Mouse (Mus musculus): Measurements from ENCODE around the gene Pomp. TPM values are rescaled to one million over a fixed set of nuclear protein-coding genes. Genes with fewer than 3 reads are reported as not detected.

The Pomp gene
- 492 and 500 TPM in 2 replicates for polyA plus RNA-seq (2015; fragmentation: Nextera tagmentation; extraction: Ambion mirVana)

DNA sequence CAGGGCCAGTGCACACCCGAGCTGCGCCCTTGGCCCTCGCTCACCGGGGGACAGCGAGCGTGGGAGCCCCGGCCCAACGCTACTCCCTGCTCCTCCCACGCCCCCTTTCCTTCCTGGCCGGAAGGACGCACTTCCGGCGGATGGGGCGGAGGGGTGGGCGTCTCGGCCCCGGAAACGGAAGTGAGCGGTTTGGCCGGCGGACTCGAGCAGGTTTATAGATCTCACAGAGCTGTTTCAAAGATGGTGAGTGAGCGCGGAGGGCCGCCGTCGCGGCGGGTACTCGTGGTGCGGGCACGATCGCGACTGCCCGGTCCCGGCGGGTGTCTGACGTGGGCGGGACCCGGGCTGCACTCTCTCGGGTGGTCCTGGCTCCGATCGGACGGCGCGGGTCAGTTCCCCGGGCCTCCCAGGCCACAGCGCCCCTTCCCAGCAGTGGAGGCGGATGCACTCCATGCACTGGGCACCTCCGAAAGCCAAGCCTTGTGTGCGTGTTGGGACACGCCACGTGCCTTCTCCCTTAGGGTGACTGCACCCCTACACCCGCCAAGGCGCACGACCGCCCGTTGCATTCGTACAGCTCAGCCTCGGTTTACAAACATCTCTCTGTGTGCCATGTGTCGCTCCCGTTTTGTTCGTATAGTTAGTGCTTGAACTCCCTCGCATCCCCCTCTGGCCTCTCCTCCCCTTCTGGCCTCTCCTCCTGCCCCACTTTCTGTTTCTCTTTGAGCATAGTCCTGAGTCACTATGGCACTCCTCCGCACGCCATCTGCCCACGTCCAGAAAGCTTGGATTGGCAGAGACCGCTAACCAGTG is at the start of gene Pomp:
Gene Pomp (plus strand): TSS at position 13 of the 813 bp plus-strand sequence.
- Histone ChIP-seq H3K9ac (ENCODE audit: low read depth, low read length) (peak within 1 kb of the TSS; percentile 76), H3K9me3 (ENCODE audit: control insufficient read depth) (no peaks in the 10 kb centered on the region), H3K4me2 (replicated peaks; ENCODE audit: low read depth) (peak within 1 kb of the TSS; percentile 83), H3K4me3 (ENCODE audit: low read depth, low read length) (peak within 1 kb of the TSS; percentile 94), H3K27me3 (replicated peaks; ENCODE audit: control insufficient read depth, insufficient read depth, low read length) (no peaks in the 10 kb centered on the region), H3K27ac (ENCODE audit: low read depth, low read length) (peak within 1 kb of the TSS; percentile 93), H3K4me1 (replicated peaks; ENCODE audit: control insufficient read depth, insufficient read depth, low read length) (no peaks in the 10 kb centered on the region), H3K36me3 (ENCODE audit: control insufficient read depth, insufficient read depth) (peaks cover 33% of the 10 kb centered on the region)
- ATAC-seq: peak; percentile 90
- WGBS: under 1% methylated on average over 68 of the region's 68 CpGs
- TF ChIP-seq CTCF (IDR thresholded peaks at IDR 0.05; ENCODE audit: low read depth): peak; percentile 32; the same call in 1 of the 2 replicates

DNA sequence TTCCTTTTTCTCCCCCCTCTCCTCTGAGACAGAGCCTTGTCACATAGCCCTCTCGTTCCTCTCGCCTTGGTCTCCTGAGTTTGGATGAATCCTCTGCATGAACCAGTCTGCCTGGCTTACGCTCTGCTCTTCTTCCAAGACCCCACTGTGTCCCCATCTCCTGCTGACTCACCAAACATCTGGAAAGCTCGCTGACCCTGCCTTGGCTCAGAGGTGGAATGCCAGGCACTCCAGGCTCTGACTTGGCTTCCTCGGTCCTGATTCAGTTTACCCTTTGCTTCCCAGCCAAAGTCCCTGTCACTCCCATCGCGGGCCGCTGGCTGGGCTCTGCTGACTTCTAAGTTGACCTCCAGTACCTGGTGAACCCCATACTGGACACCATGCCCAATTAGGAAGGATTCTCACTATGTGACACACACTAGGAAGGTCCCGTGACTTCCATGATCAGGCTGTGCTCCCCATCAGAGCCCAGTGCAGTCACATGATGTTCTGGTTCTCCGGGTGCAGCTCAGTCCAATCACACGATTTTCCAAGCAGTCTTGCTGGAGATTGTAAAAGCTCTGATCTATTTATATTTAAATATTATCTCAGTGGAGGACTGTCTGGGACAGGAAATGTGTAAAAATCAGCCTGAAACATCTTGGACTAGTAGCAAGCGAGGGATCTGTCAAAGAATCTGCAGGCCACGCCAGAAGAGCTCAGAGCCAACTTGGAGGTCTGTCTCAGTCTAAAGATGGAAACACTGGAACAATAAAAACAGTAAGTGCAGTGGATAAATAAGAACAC is 47.8 kb upstream of the Pomp start:
- H3K4me1 ChIP-seq (replicated peaks; ENCODE audit: control insufficient read depth, insufficient read depth, low read length): no peaks in the 10 kb centered on the region
- no peak overlapping the region for H3K4me3 ChIP-seq (ENCODE audit: low read depth, low read length)
- no peak for TF ChIP-seq CTCF (IDR thresholded peaks at IDR 0.05; ENCODE audit: low read depth)
- H3K27me3 ChIP-seq (replicated peaks; ENCODE audit: control insufficient read depth, insufficient read depth, low read length): no peaks in the 10 kb centered on the region
- no peak overlapping the region for H3K4me2 ChIP-seq (replicated peaks; ENCODE audit: low read depth)
- H3K36me3 ChIP-seq (ENCODE audit: control insufficient read depth, insufficient read depth): no peaks in the 10 kb centered on the region
- H3K27ac ChIP-seq (ENCODE audit: low read depth, low read length): no peak overlapping the region
- 66% methylated on average over 13 of the region's 13 CpGs for WGBS
- H3K9ac ChIP-seq (ENCODE audit: low read depth, low read length): no peak overlapping the region
- no peaks in the 10 kb centered on the region for H3K9me3 ChIP-seq (ENCODE audit: control insufficient read depth)
- ATAC-seq: no peak

DNA sequence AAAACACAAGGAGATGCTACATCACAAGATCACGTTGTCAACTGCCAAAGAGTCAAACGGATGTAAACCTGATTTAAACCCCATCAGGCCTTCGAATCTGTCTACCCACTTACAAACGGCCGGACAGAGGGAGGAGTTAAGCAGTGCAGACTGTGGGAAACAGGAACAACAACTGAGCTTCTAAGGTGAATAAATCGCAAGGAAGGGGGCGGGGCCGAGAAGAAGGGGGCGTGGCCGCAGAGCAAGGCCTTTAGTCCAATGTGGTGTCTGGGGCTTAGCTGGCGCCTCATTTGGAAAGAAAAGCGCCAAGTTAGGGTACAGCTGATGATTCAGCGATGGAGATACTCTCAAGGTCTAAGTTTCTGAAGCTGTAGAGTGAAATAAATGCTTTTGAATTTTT is 45.3 kb upstream of the Pomp start:
- Histone ChIP-seq H3K27ac (ENCODE audit: low read depth, low read length) (no peak overlapping the region), H3K4me2 (replicated peaks; ENCODE audit: low read depth) (no peak overlapping the region), H3K27me3 (replicated peaks; ENCODE audit: control insufficient read depth, insufficient read depth, low read length) (no peaks in the 10 kb centered on the region), H3K36me3 (ENCODE audit: control insufficient read depth, insufficient read depth) (no peaks in the 10 kb centered on the region), H3K9ac (ENCODE audit: low read depth, low read length) (no peak overlapping the region), H3K4me1 (replicated peaks; ENCODE audit: control insufficient read depth, insufficient read depth, low read length) (no peaks in the 10 kb centered on the region), H3K9me3 (ENCODE audit: control insufficient read depth) (peaks cover 4% of the 10 kb centered on the region; the same call in 1 of the 2 replicates), H3K4me3 (ENCODE audit: low read depth, low read length) (no peak overlapping the region)
- no peak for ATAC-seq
- WGBS: 78% methylated on average over 13 of the region's 13 CpGs
- no peak for TF ChIP-seq CTCF (IDR thresholded peaks at IDR 0.05; ENCODE audit: low read depth)

DNA sequence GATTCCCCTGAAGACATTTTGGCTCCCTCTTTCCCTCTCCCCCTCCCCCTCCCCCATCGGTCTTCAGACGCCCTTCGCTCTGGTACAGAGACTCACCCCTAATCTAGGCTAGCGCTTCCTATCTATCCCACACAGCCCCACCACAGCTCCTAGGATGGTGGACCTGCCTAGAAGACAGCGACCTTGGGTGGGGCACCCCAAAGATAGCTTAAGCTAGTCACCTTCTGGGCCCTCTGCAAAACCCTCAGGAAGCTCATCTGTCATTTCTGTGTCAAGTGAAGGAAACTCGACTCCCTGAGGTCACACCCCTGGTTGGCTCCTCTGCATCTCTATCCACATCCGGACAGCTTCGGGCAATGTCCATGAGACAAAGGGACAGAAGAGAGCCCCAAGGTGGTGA is 44.7 kb upstream of the Pomp start:
- Histone ChIP-seq H3K27me3 (replicated peaks; ENCODE audit: control insufficient read depth, insufficient read depth, low read length) (no peaks in the 10 kb centered on the region), H3K9ac (ENCODE audit: low read depth, low read length) (no peak overlapping the region), H3K36me3 (ENCODE audit: control insufficient read depth, insufficient read depth) (no peaks in the 10 kb centered on the region), H3K27ac (ENCODE audit: low read depth, low read length) (no peak overlapping the region), H3K4me1 (replicated peaks; ENCODE audit: control insufficient read depth, insufficient read depth, low read length) (no peaks in the 10 kb centered on the region), H3K4me3 (ENCODE audit: low read depth, low read length) (no peak overlapping the region), H3K4me2 (replicated peaks; ENCODE audit: low read depth) (no peak overlapping the region), H3K9me3 (ENCODE audit: control insufficient read depth) (peaks cover 4% of the 10 kb centered on the region; the same call in 1 of the 2 replicates)
- no peak for TF ChIP-seq CTCF (IDR thresholded peaks at IDR 0.05; ENCODE audit: low read depth)
- no peak for ATAC-seq
- WGBS: 76% methylated on average over 8 of the region's 8 CpGs

DNA sequence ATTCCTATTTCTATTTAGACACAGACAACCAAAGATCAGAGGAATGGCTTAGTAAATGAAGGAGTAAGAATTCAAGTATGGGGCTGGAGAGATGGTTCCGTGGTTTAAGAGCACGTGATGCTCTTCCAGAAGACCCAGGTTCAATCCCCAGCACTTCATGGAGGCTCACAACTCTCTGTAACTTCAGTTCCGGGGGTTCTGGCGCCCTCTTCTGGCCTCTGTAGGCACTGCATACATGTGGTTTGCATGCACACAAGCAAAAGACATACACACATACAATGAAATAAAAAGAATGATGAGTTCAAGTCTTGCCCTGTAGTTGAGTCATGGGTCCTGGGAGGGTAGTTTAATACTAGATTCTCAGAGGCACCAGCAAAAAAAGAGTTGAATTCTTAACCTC is 43.8 kb upstream of the Pomp start:
- Histone ChIP-seq H3K4me2 (replicated peaks; ENCODE audit: low read depth) (no peak overlapping the region), H3K9me3 (ENCODE audit: control insufficient read depth) (peaks cover 4% of the 10 kb centered on the region; the same call in 1 of the 2 replicates), H3K36me3 (ENCODE audit: control insufficient read depth, insufficient read depth) (no peaks in the 10 kb centered on the region), H3K9ac (ENCODE audit: low read depth, low read length) (no peak overlapping the region), H3K27me3 (replicated peaks; ENCODE audit: control insufficient read depth, insufficient read depth, low read length) (no peaks in the 10 kb centered on the region), H3K27ac (ENCODE audit: low read depth, low read length) (no peak overlapping the region), H3K4me1 (replicated peaks; ENCODE audit: control insufficient read depth, insufficient read depth, low read length) (no peaks in the 10 kb centered on the region), H3K4me3 (ENCODE audit: low read depth, low read length) (no peak overlapping the region)
- WGBS: 79% methylated on average over 4 of the region's 4 CpGs
- TF ChIP-seq CTCF (IDR thresholded peaks at IDR 0.05; ENCODE audit: low read depth): peak; percentile 23; the same call in 1 of the 2 replicates
- ATAC-seq: no peak
